Mouse (Mus musculus): Measurements from ENCODE around the gene Cpn1.
A peak's percentile ranks its signal among the peaks of the same experiment; 100 is the strongest.
"Not testable (repeated sequence)": the region's sequence is repeated elsewhere in the genome, so short reads cannot be mapped to it uniquely, and the experiment has no call there.

The Cpn1 gene

GRCm38 (mm10) chr19:43981992-43982391 lies 4.4 kb downstream of the Cpn1 start:
- no peak for DNase-seq (ENCODE audit: low spot score)

GRCm38 (mm10) chr19:43980711-43981110 lies 5.6 kb downstream of the Cpn1 start:
- DNase-seq (ENCODE audit: low spot score) = no peak

GRCm38 (mm10) chr19:43977799-43978198 lies 8.6 kb downstream of the Cpn1 start:
- no peak for DNase-seq (ENCODE audit: low spot score)

- no peak for DNase-seq (ENCODE audit: low spot score)
Measured at GRCm38 (mm10) chr19:43976661-43977060, 9.7 kb downstream of the Cpn1 start.

- no peak for DNase-seq (ENCODE audit: low spot score)
Measured at GRCm38 (mm10) chr19:43974221-43974620, 12.1 kb downstream of the Cpn1 start.

GRCm38 (mm10) chr19:43973711-43974110 lies 12.6 kb downstream of the Cpn1 start:
- DNase-seq (ENCODE audit: low spot score) = no peak

- no peak for DNase-seq (ENCODE audit: low spot score)
Measured at GRCm38 (mm10) chr19:43972129-43972528, 14.2 kb downstream of the Cpn1 start.

- no peak for DNase-seq (ENCODE audit: low spot score)
Measured at GRCm38 (mm10) chr19:43968436-43969026, 17.8 kb downstream of the Cpn1 start.

- no peak for DNase-seq (ENCODE audit: low spot score)
Measured at GRCm38 (mm10) chr19:43966481-43966880, 19.9 kb downstream of the Cpn1 start.

GRCm38 (mm10) chr19:43965496-43966085 lies 20.8 kb downstream of the Cpn1 start:
- no peak for DNase-seq (ENCODE audit: low spot score)

- no peak for DNase-seq (ENCODE audit: low spot score)
Measured at GRCm38 (mm10) chr19:43962795-43963194, 23.6 kb downstream of the Cpn1 start.

- DNase-seq (ENCODE audit: low spot score) = no peak
Measured at GRCm38 (mm10) chr19:43961185-43961584, 25.2 kb downstream of the Cpn1 start.

- DNase-seq (ENCODE audit: low spot score) = no peak
Measured at GRCm38 (mm10) chr19:43960014-43960413, 26.3 kb downstream of the Cpn1 start.

GRCm38 (mm10) chr19:43959162-43959561 lies 27.2 kb downstream of the Cpn1 start:
- peak; percentile 60 for DNase-seq (ENCODE audit: low spot score)

- DNase-seq (ENCODE audit: low spot score) = peak; percentile 58
Measured at GRCm38 (mm10) chr19:43957881-43958280, 28.5 kb downstream of the Cpn1 start.

GRCm38 (mm10) chr19:43957402-43957801 lies 29.0 kb downstream of the Cpn1 start:
- DNase-seq (ENCODE audit: low spot score) = no peak

GRCm38 (mm10) chr19:43955266-43955665 lies 31.1 kb downstream of the Cpn1 start:
- DNase-seq (ENCODE audit: low spot score) = no peak

- no peak for DNase-seq (ENCODE audit: low spot score)
Measured at GRCm38 (mm10) chr19:43954864-43955263, 31.5 kb downstream of the Cpn1 start.

- not testable (repeated sequence) for DNase-seq (ENCODE audit: low spot score)
Measured at GRCm38 (mm10) chr19:43952936-43953335, 33.4 kb downstream of the Cpn1 start.

- DNase-seq (ENCODE audit: low spot score) = no peak
Measured at GRCm38 (mm10) chr19:43949111-43949810, 37.1 kb downstream of the Cpn1 start.

- DNase-seq (ENCODE audit: low spot score) = no peak
Measured at GRCm38 (mm10) chr19:43944566-43944965, 41.8 kb downstream of the Cpn1 start.

GRCm38 (mm10) chr19:43943076-43943475 lies 43.3 kb downstream of the Cpn1 start:
- no peak for DNase-seq (ENCODE audit: low spot score)
